8 mouse cellular contexts compared by ENCODE assay signal in the genomic region with DNA sequence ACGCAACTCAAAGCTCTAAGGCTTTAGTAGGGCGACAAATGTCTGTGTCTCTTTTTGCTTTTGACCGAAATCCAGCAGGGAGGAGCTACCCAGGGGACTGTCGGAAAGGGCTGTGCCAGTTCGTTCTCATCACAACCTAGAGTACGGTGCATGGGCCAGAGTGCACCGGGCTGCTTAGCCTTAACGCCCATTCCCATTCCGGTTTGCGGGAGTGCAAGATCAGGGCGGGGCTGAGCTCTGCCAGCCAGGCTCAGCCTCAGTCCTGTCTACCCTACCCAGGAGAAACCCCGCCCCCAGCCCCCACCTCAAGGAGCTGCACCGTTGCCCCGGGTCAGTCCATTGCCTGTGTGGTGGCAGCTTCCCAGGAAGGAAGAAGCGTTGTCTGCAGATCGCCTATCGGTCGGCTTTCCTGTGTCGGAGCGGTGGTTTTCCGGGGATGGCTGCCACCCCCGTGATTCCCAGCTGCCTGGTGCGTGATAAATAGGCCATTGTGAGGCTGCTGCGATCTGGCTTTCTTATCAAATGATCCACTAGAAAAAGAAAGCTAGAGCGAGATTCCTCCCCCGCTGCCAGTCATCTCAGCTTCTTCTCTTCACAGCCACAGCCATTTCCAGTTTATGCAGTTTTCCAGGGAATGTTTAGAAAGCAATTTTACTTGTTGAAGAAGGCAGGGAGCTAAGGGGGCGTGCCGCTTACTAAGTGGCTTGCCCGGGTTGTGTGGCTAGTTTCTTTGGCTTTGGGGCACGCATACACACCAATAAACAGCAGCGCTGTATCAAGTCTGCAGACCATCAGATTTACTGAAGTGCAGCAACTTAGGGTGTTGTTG.
DNase-seq lines count a peak whose midpoint lies in the region; ATAC-seq and TF ChIP-seq lines count a peak whose summit lies in the region.

No protein-coding gene starts in this region.

- peak overlapping the region; percentile 43 for H3K4me3 ChIP-seq in forebrain, embryonic 14.5 days (ENCODE audit: low read depth, low read length)
- H3K4me3 ChIP-seq in lung, adult 2 months (replicated peaks; ENCODE audit: extremely low read depth, low read depth, low read length) = peak overlapping the region; percentile 51
- H3K4me3 ChIP-seq in neural tube, embryonic 14.5 days (ENCODE audit: low read depth, low read length) = peak overlapping the region; percentile 42

- H3K4me2 ChIP-seq in forebrain, embryonic 14.5 days (ENCODE audit: low read length) = peak overlapping the region; percentile 80
- H3K4me2 ChIP-seq in neural tube, embryonic 14.5 days (ENCODE audit: low read depth, low read length) = peak overlapping the region; percentile 79

- no peaks in the 10 kb centered on the region for H3K9me3 ChIP-seq in forebrain, embryonic 14.5 days (replicated peaks; ENCODE audit: control insufficient read depth, low read length)
- no peaks in the 10 kb centered on the region for H3K9me3 ChIP-seq in neural tube, embryonic 14.5 days (ENCODE audit: control insufficient read depth, low read length)

- no peak for TF ChIP-seq CTCF in lung, adult 2 months (IDR thresholded peaks at IDR 0.05; ENCODE audit: insufficient read depth, low read length)

- no peaks in the 10 kb centered on the region for H3K36me3 ChIP-seq in forebrain, embryonic 14.5 days (ENCODE audit: control insufficient read depth, insufficient read depth, low read length)
- no peaks in the 10 kb centered on the region for H3K36me3 ChIP-seq in neural tube, embryonic 14.5 days (ENCODE audit: control insufficient read depth, insufficient read depth, low read length)

- no peaks in the 10 kb centered on the region for H3K27me3 ChIP-seq in forebrain, embryonic 14.5 days (replicated peaks; ENCODE audit: control insufficient read depth, insufficient read depth, low read length)
- H3K27me3 ChIP-seq in neural tube, embryonic 14.5 days (ENCODE audit: control insufficient read depth, insufficient read depth, low read length) = no peaks in the 10 kb centered on the region

- TF ChIP-seq POLR2A in lung, adult 2 months (IDR thresholded peaks at IDR 0.05; ENCODE audit: borderline replicate concordance, extremely low read depth, low read depth, low read length) = no peak

- peak overlapping the region; percentile 72 for H3K27ac ChIP-seq in forebrain, embryonic 14.5 days (ENCODE audit: low read depth, low read length)
- peak overlapping the region; percentile 88 for H3K27ac ChIP-seq in neural tube, embryonic 14.5 days (ENCODE audit: low read depth, low read length)

- 1% methylated on average over 31 of the region's 31 CpGs for WGBS in forebrain, embryonic 14.5 days
- WGBS in lung, adult 2 months = 3% methylated on average over 31 of the region's 31 CpGs
- 2% methylated on average over 31 of the region's 31 CpGs for WGBS in neural tube, embryonic 14.5 days

- H3K9ac ChIP-seq in forebrain, embryonic 14.5 days (ENCODE audit: low read length) = peak overlapping the region; percentile 69
- H3K9ac ChIP-seq in neural tube, embryonic 14.5 days (replicated peaks; ENCODE audit: low read depth, low read length) = peak overlapping the region; percentile 62

- H3K4me1 ChIP-seq in forebrain, embryonic 14.5 days (ENCODE audit: control insufficient read depth, insufficient read depth, low read length) = peaks cover 14% of the 10 kb centered on the region
- peaks cover 4% of the 10 kb centered on the region for H3K4me1 ChIP-seq in lung, adult 2 months (ENCODE audit: control insufficient read depth, insufficient read depth, low read length)
- peaks cover 9% of the 10 kb centered on the region for H3K4me1 ChIP-seq in neural tube, embryonic 14.5 days (ENCODE audit: control insufficient read depth, insufficient read depth, low read length)

- DNase-seq in MN1 (ENCODE audit: low spot score) = peak; percentile 79
- DNase-seq in cerebellum, adult 18-20 months = peak; percentile 52 to 54
- DNase-seq in forebrain, embryonic 14.5 days (ENCODE audit: low spot score) = peak; percentile 75
- peak; percentile 50 to 69 for DNase-seq in heart, postnatal 36 days
- DNase-seq in layer of hippocampus, adult 18-20 months (ENCODE audit: low spot score in 2 of 2) = peak; percentile 13 to 37
- DNase-seq in lung, adult 2 months = peak; percentile 43
- DNase-seq in thymus, postnatal 0 days (ENCODE audit: low spot score) = peak; percentile 25

- ATAC-seq in forebrain, embryonic 14.5 days = peak; percentile 91
- ATAC-seq in neural tube, embryonic 14.5 days (ENCODE audit: low read depth) = peak; percentile 95

- intact Hi-C loops in heart, postnatal 36 days (cut with DNase I) = loop anchor here (2.0 to 5.0 kb wide), 2 partner anchors 16 to 96 kb away; no protein-coding TSS in a partner anchor

Comparison
In these comparisons a context has a peak if more than half of its experiments do, and no peak if none do; other contexts are left out.
1. Peak in every context shown above with its lines: DNase-seq, ATAC-seq, H3K4me3 ChIP-seq and H3K27ac ChIP-seq.
2. DNase-seq: peak in every context shown above with its lines; median percentile 79 in MN1; 75 in forebrain, embryonic 14.5 days; 60 in heart, postnatal 36 days; 53 in cerebellum, adult 18-20 months; 43 in lung, adult 2 months; 25 in layer of hippocampus, adult 18-20 months; 25 in thymus, postnatal 0 days.